Mouse (Mus musculus): ENCODE results near the gene D5Ertd579e. TPM values are rescaled to one million over a fixed set of nuclear protein-coding genes. Genes with fewer than 3 reads are reported as not detected.
"Not testable (repeated sequence)": the region's sequence is repeated elsewhere in the genome, so short reads cannot be mapped to it uniquely, and the experiment has no call there.

Gene D5Ertd579e
- polyA plus RNA-seq, 1 experiment = 45.9 TPM

DNA sequence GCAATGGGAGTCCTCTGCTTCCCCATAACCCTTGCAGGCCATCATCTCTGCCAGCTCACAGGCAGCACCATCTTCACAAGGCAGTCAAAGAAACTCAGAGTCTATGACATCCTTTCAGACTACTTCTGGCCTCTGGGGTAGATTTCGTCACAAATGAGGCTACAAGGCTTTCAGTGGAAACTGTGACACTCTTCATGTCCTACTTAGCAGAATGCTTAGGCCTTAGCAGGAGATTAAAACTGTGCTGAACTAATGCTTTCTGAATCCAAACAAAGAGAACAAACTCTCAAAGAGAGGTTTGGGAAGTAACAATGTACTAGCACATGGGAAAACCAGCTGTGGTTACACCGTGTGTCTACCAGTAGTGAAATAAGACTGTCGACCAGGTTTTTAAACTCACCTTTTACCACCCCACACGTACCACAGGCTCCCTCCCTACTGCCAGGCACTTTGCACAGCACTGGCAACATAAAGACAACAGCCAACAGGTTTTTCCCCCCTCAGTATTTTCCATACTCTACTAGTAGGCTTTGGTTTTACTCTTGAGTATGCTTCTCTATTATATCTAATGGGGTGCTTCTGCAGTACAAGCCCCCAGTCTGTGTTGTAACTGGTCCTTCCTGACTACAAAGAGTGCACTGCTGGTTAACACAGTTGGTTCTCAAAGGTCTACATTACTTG is 15.8 kb downstream of the D5Ertd579e start:
- no peak for DNase-seq (ENCODE audit: low read depth)

DNA sequence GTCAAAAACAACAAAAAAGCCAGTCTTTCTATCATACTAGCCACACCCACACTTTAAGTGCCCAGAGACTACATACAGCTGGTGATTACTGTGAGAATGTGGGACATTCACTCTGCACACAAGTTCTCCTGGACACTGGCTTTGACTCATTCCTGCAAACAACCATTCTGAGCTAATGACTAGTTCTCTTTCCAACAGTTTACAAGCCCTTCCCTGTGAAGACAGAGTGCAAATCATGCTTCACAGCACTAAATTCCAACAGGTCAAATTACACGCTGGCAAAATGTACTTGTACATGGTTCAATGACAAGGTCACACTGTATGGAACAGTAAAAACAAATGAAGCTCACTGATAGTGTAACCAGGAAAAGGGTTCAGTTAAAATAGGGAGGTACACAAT is 17.0 kb downstream of the D5Ertd579e start:
- DNase-seq (ENCODE audit: low read depth) = no peak

DNA sequence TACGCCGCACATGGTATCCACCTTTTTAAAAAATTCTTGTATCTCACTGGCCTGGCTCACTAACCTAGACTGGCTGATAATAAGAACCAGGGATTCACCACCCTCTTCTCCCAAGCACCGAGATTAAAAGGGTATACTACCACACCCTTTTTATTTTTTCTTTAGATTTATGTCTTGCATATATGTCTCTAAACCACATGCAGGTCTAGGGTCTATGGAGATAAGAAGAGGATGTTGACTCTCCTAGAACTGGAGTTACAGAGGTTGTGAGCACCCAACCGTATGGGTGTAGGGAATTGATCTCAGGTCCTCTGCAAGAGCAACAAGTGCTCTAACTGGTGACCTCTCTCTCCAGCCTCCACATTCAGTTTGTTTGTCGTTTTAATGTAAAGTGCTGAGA is 17.9 kb downstream of the D5Ertd579e start:
- DNase-seq (ENCODE audit: low read depth) = no peak

DNA sequence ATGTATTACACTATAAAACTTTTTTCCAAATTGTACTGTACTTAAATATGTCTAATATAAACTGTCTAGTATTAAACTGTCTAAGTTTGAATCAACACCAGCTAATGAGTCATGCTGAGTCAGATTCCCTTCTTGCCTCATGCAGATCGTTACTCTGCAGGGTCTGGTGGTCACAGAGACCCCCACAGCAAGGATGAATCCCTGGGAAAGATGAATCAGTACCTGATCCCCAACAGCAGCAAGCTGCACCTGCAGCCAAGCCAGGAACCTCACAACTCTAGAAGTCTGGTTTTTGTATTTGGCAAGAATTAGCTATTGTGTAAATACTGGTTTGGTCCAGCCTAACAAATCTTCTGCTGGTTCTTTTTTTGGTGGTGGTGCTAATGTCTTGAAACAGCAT is 20.4 kb downstream of the D5Ertd579e start:
- no peak for DNase-seq (ENCODE audit: low read depth)

DNA sequence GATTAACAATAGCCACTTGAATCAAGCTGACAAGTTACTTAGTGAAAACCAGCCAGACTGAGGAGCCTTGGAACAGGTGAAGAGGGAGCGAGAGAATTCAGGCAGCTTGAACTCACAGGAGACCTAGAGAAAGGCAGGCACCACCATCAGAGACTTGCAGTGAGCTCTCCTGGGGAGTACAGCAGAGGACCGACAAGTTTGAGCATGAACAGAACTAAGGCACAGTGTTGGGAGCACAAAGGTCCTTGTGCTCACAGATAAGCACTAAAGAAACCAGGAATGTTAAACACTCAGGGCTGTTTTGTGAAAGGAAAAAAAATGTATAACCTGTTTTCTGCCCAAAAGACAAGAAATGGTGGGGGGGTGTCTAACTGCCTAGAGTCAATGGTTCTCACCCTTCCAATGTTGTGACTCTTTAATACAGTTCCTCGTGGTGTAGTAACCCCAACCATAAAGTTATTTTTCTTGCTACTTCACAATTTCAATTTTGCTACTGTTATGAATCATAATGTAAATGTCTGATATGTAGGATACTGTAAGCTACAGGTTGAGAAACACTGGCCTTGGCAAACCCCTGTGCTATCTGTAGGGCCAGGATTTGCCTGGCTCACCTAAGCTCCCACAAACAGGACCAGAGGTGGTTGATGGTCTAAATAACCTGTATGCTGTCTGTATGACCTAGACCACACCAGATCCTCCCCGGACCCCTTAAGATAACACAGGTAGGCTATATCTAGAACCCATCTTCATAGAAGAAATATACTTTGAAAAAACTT is 21.0 kb downstream of the D5Ertd579e start:
- DNase-seq (ENCODE audit: low read depth) = no peak

DNA sequence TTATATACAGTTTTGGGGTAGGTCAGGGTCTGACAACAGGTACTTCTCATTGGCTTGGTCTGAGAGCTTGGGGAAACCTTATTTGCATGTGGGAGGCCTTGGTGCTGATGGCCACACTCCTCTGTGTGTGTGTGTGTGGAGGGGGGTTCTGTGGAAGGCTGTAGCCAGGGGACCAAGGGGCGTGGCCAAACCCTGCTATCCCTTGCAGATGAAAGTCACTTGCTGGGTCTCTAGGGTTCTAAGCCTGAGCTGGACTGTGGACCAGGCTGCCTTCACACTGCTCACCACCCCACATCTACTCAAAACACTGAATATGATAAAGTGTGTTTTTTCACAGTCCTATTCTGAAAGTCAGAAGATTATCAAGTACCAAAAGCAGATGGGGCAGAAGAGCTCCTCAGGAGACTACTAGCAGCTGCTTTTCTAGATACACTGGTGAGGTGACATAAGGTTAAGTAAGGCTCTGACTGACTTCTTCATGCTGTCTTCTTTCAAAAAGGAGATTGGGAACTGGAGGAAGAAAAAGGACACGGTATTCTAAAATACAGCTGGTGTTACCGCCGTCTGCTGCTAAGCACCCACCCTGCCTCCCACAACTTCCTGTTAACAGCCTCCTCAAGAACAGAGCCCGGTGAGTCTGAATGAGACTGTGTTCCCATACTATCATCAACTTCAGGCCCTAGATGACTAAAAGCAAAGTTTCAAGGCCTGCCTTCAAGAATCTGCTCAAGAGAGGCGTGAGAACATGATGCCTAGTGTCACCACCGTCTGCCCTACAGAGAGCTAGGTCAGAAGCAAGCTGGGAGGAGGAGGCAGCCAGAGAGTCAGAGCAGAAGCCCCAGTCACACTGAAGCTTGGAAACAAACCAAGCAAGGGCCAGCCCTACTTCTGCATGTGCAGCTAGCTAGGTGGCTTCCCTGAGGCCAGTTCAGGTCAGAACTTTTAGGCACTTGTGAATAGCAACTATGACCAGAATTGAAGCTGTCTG is 26.5 kb downstream of the D5Ertd579e start:
- DNase-seq (ENCODE audit: low read depth) = no peak

DNA sequence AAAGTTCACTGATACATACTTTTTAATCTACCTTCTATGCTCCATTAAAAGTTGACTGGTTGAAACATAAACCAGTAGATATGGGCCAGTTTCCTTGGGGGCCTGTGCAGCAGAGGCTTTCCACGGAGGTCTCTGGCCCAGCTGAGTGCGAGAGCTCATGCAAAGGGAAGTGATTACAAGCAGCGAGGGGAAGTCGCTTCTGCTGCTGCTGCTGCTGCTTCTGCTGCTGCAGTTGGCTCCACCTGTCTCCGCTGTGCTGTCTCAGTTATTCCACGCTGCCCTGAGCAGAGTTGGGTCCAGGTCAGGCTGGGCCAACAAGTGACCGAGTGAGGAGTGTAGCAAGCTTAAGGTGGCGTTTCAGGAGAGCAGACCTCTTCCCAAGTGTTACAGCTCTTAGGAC is 27.3 kb downstream of the D5Ertd579e start:
- DNase-seq (ENCODE audit: low read depth) = no peak

DNA sequence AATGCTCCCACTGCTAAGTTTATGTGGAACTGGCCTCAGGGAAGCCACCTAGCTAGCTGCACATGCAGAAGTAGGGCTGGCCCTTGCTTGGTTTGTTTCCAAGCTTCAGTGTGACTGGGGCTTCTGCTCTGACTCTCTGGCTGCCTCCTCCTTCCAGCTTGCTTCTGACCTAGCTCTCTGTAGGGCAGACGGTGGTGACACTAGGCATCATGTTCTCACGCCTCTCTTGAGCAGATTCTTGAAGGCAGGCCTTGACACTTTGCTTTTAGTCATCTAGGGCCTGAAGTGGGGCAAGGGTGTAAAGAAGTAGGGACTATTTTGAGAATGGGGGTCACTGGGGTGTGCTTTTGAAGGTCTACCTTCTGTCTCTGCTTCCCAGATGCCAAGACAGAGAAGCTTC is 27.8 kb downstream of the D5Ertd579e start:
- DNase-seq (ENCODE audit: low read depth) = not testable (repeated sequence)

DNA sequence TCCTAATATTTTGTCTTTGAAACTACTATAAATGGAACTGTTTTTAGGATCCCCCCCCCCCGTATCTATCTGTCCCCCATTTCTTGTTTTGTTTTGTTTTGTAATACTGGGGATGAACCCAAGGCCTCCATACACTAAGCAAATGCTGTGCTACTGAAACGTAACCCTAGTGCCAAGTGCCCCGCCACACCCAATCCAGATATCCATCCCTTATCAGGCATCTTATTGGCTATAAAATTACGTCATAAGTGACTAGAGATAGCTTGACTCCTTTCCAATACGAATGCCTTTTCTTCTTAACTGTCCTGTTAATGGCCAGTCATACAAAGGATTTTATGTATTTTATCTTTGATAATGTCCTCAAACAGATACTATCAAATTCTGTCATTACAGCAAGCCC is 28.7 kb downstream of the D5Ertd579e start:
- DNase-seq (ENCODE audit: low read depth) = no peak

DNA sequence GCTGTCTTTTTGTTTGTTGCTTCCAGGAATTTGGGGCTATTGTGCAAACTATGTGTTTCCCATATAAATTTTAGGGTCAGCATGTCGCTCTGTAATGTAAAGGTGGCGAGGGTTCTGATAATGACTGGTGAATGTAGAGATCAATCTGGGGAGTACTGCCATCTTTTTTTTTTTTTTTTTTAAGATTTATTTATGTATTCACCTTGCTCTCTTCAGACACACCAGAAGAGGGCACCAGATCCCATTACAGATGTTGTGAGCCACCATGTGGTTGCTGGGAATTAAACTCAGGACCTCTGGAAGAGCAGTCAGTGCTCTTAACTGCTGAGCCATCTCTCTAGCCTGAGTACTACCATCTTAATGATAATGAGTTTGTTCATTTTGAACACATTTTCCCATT is 29.1 kb downstream of the D5Ertd579e start:
- DNase-seq (ENCODE audit: low read depth) = not testable (repeated sequence)

DNA sequence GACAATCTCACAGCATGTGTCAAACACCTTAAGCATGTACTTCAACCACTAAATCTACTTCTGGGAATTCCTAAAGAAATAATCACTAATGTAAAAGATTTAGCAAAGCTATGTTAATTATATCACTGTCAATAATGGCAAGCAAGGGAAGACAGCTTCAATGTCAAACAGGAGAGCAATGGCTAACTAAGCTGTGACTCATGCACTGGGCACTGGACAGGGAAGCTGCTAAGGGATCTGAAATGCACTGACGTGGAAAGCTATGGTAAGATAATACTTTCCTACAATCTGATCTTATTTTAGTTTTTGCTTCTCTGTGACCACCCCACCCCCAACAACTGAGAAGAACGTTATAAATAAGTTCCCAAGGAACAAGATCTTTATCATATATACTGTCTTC is 32.5 kb downstream of the D5Ertd579e start:
- DNase-seq (ENCODE audit: low read depth) = no peak

DNA sequence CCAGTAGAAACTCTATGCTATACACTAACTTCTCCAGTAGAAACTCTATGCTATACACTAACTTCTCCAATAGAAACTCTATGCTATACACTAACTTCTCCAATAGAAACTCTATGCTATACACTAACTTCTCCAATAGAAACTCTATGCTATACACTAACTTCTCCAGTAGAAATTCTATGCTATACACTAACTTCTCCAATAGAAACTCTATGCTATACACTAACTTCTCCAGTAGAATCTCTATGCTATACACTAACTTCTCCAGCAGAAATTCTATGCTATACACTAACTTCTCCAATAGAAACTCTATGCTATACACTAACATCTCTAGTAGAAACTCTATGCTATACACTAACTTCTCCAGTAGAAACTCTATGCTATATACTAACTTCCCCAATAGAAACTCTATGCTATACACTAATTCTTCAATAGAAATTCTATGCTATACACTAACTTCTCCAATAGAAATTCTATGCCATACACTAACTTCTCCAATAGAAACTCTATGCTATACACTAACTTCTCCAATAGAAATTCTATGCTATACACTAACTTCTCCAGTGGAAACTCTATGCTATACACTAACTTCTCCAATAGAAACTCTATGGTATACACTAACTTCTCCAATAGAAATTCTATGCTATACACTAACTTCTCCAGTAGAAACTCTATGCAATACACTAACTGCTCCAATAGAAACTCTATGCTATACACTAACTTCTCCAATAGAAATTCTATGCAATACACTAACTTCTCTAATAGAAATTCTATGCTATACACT is 34.7 kb downstream of the D5Ertd579e start:
- not testable (repeated sequence) for DNase-seq (ENCODE audit: low read depth)

DNA sequence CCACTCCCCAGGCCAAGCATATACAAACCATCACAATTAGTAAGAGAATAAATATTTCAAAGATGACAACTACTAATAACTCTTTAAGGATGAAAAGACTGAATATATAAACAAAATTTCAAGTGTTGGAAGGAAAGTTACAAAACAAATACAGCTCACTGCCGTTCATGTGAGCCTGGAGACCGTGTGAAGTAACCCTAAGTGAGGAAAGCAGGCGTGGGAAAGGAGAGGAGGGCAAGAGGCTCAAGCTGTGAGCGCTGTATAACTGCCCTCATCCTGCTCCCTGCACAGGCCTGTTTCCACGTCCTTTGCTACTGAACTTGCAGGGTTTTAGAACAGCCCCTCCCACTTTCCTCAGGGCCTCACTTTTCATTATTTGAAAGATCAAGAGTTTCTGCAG is 70.2 kb downstream of the D5Ertd579e start:
- DNase-seq (ENCODE audit: low read depth) = no peak

DNA sequence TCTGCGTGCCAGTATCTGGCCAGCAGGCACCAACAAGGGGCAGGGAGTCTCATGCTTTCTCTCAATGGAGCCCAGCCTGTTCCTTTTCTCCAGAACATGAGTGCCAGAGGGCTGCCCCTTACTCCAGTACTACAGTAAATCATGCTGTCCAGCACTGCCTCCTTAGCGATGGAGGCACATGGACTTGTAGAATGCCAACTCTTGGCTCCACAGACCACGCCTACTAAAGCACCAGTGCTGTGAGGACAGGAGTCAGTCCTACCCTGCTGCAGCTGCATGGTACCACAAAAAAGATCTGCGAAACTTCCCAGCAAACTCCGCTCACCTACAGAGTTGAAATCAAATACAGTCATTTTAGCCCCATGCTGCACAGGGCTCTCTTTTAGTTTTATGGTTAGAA is 72.2 kb downstream of the D5Ertd579e start:
- DNase-seq (ENCODE audit: low read depth) = no peak

DNA sequence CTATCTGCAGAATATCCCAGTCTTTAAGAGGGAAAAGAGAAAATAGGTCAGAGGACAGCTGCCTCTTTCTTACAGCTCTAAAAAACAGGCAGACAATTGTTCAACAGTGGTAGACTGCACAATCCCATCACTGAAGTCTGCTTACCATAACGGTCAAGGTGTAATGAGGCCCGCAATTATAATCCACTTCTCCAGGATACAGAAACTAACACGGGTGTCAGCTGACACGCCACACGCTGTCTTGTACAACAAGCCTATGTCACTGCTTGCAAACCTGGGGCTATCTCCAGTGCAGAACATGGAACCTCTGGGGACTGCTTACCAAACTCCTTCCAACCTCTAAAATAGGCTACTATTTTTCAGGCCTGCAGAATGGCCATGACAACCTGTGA is 74.8 kb downstream of the D5Ertd579e start:
- DNase-seq (ENCODE audit: low read depth) = no peak

DNA sequence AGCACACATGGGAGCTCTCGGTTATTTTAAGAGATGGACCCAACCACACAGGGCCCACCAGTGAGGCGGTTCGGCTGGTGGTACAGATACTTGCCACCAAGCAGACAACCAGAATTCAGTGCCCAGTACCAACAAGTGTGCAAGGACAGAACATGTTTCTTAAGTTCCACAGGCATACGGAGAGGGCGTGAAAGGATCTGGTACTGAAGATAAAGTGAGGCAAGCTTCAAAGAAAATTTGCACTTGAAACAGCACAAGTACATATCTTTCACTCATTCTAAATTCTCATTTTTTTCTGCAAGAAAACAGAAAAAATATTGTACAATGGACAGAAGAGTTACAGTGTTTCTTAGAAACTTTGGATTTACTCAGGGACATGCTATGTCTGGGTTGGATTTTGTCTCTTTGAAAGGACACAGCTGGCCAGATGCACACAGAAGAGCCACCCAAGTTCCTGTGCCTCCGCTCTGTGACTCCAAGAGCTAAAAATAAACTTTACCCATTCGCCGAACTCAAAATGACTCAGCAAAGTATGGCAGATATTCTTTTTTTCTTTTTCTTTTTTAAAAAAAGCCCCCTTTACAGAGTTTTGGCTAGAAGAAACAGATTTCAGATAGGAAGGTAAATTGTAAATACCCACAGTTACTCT is 75.3 kb downstream of the D5Ertd579e start:
- no peak for DNase-seq (ENCODE audit: low read depth)

DNA sequence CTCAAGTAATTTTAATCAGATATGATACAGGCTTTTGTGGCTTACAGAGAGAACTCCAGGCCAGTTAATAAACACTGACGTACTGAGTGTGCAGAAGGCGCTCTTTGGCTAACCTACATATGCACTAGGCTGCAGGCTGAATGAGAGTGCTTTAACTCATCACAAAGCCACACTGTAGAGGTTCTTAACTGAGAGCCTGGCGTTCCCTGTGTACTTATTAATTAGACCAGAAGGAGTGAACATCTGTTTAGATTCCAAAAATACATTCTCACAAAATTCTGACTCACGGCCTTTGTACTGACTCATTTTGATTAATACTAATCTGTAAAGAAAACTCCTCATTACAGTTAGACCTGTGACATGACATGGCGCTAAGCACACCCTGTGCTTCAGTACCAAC is 76.9 kb downstream of the D5Ertd579e start:
- no peak for DNase-seq (ENCODE audit: low read depth)

DNA sequence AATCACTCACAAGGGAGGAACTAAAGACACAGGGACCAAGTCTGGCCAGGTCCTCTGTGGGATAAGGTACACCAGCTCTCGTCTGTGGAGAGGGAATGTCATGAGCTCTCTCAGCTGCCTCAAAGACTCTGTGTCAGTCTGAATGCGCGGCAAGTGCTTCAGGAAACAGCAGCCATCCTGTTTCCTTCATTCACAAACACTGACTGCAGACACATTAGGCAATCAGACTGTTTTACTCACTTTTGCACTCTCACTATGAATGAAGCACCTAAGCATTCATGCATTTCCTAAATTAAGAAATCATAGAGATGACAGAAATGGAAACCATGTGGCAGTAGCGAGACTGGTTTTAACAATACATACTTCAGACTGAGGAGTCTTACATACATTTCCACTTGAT is 77.5 kb downstream of the D5Ertd579e start:
- no peak for DNase-seq (ENCODE audit: low read depth)

DNA sequence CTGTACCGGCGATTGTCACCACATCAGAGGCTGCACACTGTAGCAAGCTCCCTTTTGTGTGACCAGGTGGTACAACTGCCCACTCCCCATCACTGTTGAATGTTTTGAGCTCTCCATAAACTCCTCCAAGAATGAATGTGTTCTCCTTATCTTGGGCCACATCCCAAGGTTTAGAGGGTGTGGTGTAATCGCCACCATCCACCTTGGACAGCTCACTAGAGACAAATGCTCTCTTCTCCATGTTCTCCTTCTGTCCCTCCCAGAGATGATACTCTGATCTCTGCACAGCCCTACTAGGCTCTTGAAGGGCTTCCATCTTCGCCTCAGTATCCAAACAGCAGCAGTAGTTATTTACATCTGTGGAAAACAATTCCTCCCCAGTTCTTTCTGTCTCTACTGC is 81.7 kb downstream of the D5Ertd579e start:
- no peak for DNase-seq (ENCODE audit: low read depth)

DNA sequence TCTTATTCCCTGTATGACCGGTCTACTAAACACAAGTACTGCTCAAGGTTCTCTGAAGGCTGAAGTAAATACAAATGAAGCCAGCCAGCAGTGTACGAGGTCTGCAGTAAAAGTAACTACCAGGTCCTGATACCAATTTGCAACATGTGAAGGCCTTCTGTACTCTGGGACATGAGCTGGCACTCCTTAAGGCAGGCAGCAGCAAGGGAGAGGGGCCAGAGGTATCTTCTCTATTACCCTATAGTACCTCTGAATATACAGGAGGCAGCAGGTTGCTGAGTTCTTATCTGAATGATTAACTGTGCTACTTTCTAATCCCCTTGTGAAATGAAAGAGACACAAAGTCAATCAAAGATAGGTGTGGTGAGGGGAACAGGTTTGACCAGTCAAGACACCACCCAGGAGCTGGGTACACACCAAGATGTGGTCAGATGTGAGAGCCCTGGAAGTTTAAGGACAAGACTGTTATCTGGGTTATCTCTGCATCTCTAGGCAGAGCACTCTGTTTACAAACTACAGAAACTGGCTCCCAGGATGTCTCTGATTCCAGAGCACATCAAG is 86.8 kb downstream of the D5Ertd579e start:
- no peak for DNase-seq (ENCODE audit: low read depth)

DNA sequence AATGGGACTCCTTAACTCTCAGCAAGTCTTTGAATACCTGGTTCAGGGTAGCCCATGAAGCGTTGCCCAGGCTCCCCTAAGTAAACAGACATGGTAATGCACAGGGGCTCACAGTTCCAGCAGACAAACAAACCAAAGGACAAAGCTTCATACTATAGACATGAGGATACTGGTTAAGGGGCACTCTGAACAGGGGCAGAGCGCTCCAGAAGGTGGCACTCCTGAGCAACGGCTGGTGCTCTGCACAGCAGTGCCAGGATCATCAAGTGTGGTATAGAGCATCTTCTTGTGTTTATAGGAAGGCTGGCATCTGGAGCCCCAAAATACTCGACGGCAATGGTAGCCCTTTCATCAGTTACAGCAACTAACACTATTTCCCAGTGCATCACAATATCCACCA is 92.8 kb downstream of the D5Ertd579e start:
- no peak for DNase-seq (ENCODE audit: low read depth)
